ENCODE assay signal across 21 mouse cellular contexts in genomic region chr13:83162761-83163160, GRCm38 (mm10).
"Had no signal": no experiment of that assay in that cellular context is flagged by ENCODE, and none has a peak within 500 bp of the region (broad histone marks: within the 10 kb centered on the region; RNA-seq: fewer than 3 reads in every experiment).

No protein-coding gene starts in this region.

- ATAC-seq: intestine, embryonic 16.5 days; liver, postnatal 0 days; lung, postnatal 0 days; midbrain, embryonic 15.5 days had no signal

- DNase-seq: kidney, adult 18-20 months; kidney, adult 9 months; kidney, postnatal 14 days; kidney, postnatal 4 days; liver, postnatal 0 days; lung, embryonic 14.5 days; right cerebral cortex, postnatal 25 days; spleen, adult 18-20 months; thymus, adult 18-20 months; thymus, postnatal 36 days had no signal

- H3K9me3 ChIP-seq: limb, embryonic 12.5 days; limb, embryonic 15.5 days; midbrain, embryonic 12.5 days; midbrain, embryonic 15.5 days; neural tube, embryonic 12.5 days; neural tube, embryonic 15.5 days; stomach, embryonic 15.5 days had no signal

- H3K4me3 ChIP-seq: limb, embryonic 12.5 days; limb, embryonic 15.5 days; midbrain, embryonic 12.5 days; midbrain, embryonic 15.5 days; neural tube, embryonic 12.5 days; neural tube, embryonic 15.5 days; stomach, embryonic 15.5 days had no signal

- H3K4me1 ChIP-seq: limb, embryonic 12.5 days; limb, embryonic 15.5 days; midbrain, embryonic 15.5 days; neural tube, embryonic 12.5 days; neural tube, embryonic 15.5 days; stomach, embryonic 15.5 days had no signal

- H3K27ac ChIP-seq: limb, embryonic 12.5 days; limb, embryonic 15.5 days; liver, embryonic 14.5 days; macrophage; midbrain, embryonic 12.5 days; midbrain, embryonic 15.5 days; neural tube, embryonic 12.5 days; neural tube, embryonic 15.5 days; stomach, embryonic 15.5 days had no signal

- H3K27me3 ChIP-seq: limb, embryonic 12.5 days; limb, embryonic 15.5 days; midbrain, embryonic 12.5 days; midbrain, embryonic 15.5 days; neural tube, embryonic 15.5 days; stomach, embryonic 15.5 days had no signal

- H3K36me3 ChIP-seq: limb, embryonic 12.5 days; limb, embryonic 15.5 days; midbrain, embryonic 12.5 days; midbrain, embryonic 15.5 days; neural tube, embryonic 12.5 days; neural tube, embryonic 15.5 days; stomach, embryonic 15.5 days had no signal
